ENCODE assay signal across 10 mouse cellular contexts in the genomic region with DNA sequence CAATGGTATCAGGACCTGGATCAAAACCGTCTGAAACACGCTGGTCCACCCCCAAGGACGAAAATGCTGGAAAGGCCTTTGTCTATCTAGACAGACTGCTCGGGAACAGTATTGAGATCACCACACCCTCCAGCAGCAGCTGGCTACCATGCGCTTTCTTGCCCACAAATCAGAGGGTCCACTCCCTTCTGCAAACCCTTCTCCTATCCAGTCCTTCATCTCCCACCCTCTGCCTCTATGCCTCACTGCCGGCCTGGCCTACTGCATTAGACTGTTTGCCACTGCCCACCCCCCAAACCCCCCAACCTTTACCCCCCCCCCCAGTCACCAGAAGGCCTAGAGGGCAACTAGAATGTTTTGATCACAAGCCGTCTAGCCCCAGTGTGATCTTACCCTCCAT. TPM values are rescaled to one million over a fixed set of nuclear protein-coding genes. Genes with fewer than 3 reads are reported as not detected.
DNase-seq lines count a peak whose midpoint lies in the region; ATAC-seq and TF ChIP-seq lines count a peak whose summit lies in the region.
"Had no signal": no experiment of that assay in that cellular context is flagged by ENCODE, and none has a peak within 500 bp of the region (broad histone marks: within the 10 kb centered on the region; RNA-seq: fewer than 3 reads in every experiment).

No protein-coding gene starts in this region.

- 64% methylated on average over 7 of the region's 7 CpGs for WGBS in intestine, embryonic 14.5 days
- 86% methylated on average over 7 of the region's 7 CpGs for WGBS in intestine, postnatal 0 days
- WGBS in embryonic facial prominence, embryonic 15.5 days: 46% methylated on average over 7 of the region's 7 CpGs
- 49% methylated on average over 7 of the region's 7 CpGs for whole genome bisulfite sequencing in hindbrain, embryonic 16.5 days
- 42% methylated on average over 7 of the region's 7 CpGs for WGBS in midbrain, embryonic 16.5 days

- DNase-seq in intestine, embryonic 14.5 days (ENCODE audit: low spot score): no peak
- no peak for DNase-seq in thymus, postnatal 14 days
- no peak for DNase-seq in adrenal gland, postnatal 36 days
- no peak for DNase-seq in frontal cortex, postnatal 10 days (ENCODE audit: low spot score in 2 of 2)

- no peaks in the 10 kb centered on the region for H3K9me3 ChIP-seq in intestine, embryonic 14.5 days (ENCODE audit: control insufficient read depth, low read length)
- no peaks in the 10 kb centered on the region for H3K9me3 ChIP-seq in intestine, postnatal 0 days (ENCODE audit: control insufficient read depth)
- H3K9me3 ChIP-seq in embryonic facial prominence, embryonic 15.5 days (replicated peaks): no peaks in the 10 kb centered on the region
- no peaks in the 10 kb centered on the region for H3K9me3 ChIP-seq in hindbrain, embryonic 16.5 days (ENCODE audit: control insufficient read depth, low read length)
- H3K9me3 ChIP-seq in midbrain, embryonic 16.5 days (replicated peaks; ENCODE audit: control insufficient read depth, low read length, poor library complexity, severe bottlenecking): no peaks in the 10 kb centered on the region

- no peaks in the 10 kb centered on the region for H3K27me3 ChIP-seq in intestine, embryonic 14.5 days (replicated peaks; ENCODE audit: control insufficient read depth, insufficient read depth, low read length)
- no peaks in the 10 kb centered on the region for H3K27me3 ChIP-seq in intestine, postnatal 0 days (replicated peaks; ENCODE audit: control insufficient read depth, insufficient read depth, low read length)
- no peaks in the 10 kb centered on the region for H3K27me3 ChIP-seq in embryonic facial prominence, embryonic 15.5 days
- no peaks in the 10 kb centered on the region for H3K27me3 ChIP-seq in hindbrain, embryonic 16.5 days (replicated peaks; ENCODE audit: control insufficient read depth, insufficient read depth, low read length)
- no peaks in the 10 kb centered on the region for H3K27me3 ChIP-seq in midbrain, embryonic 16.5 days (ENCODE audit: control insufficient read depth, insufficient read depth, low read depth, low read length)

- no peak overlapping the region for H3K9ac ChIP-seq in intestine, embryonic 14.5 days (ENCODE audit: low read length)
- H3K9ac ChIP-seq in intestine, postnatal 0 days (ENCODE audit: low read depth, low read length): no peak overlapping the region
- H3K9ac ChIP-seq in embryonic facial prominence, embryonic 15.5 days: no peak overlapping the region
- H3K9ac ChIP-seq in hindbrain, embryonic 16.5 days (ENCODE audit: low read depth, low read length): peak overlapping the region; percentile 11; the same call in 1 of the 2 replicates
- H3K9ac ChIP-seq in midbrain, embryonic 16.5 days (ENCODE audit: low read depth, low read length): no peak overlapping the region

- no peaks in the 10 kb centered on the region for H3K36me3 ChIP-seq in intestine, embryonic 14.5 days (ENCODE audit: control insufficient read depth, insufficient read depth, low read length)
- peaks cover 10% of the 10 kb centered on the region; the same call in 1 of the 2 replicates for H3K36me3 ChIP-seq in intestine, postnatal 0 days (ENCODE audit: control insufficient read depth, insufficient read depth)
- H3K36me3 ChIP-seq in embryonic facial prominence, embryonic 15.5 days: no peaks in the 10 kb centered on the region
- no peaks in the 10 kb centered on the region for H3K36me3 ChIP-seq in hindbrain, embryonic 16.5 days (ENCODE audit: control insufficient read depth, insufficient read depth, low read length)
- H3K36me3 ChIP-seq in midbrain, embryonic 16.5 days (ENCODE audit: control insufficient read depth, insufficient read depth, low read length): no peaks in the 10 kb centered on the region

- H3K4me3 ChIP-seq in intestine, embryonic 14.5 days (ENCODE audit: low read depth, low read length): no peak overlapping the region
- H3K4me3 ChIP-seq in intestine, postnatal 0 days (ENCODE audit: low read depth, low read length): no peak overlapping the region
- no peak overlapping the region for H3K4me3 ChIP-seq in embryonic facial prominence, embryonic 15.5 days (replicated peaks)
- no peak overlapping the region for H3K4me3 ChIP-seq in hindbrain, embryonic 16.5 days (ENCODE audit: low read length)
- no peak overlapping the region for H3K4me3 ChIP-seq in midbrain, embryonic 16.5 days (ENCODE audit: low read depth, low read length)

- H3K27ac ChIP-seq in intestine, embryonic 14.5 days (ENCODE audit: low read depth): peak overlapping the region; percentile 86; the same call in 1 of the 2 replicates
- no peak overlapping the region for H3K27ac ChIP-seq in intestine, postnatal 0 days (ENCODE audit: low read depth, low read length)
- H3K27ac ChIP-seq in embryonic facial prominence, embryonic 15.5 days (replicated peaks): peak overlapping the region; percentile 93
- H3K27ac ChIP-seq in hindbrain, embryonic 16.5 days (ENCODE audit: low read depth, low read length): peak overlapping the region; percentile 86
- H3K27ac ChIP-seq in midbrain, embryonic 16.5 days (ENCODE audit: low read length): peak overlapping the region; percentile 90

- ATAC-seq in intestine, embryonic 14.5 days (replicated peaks; ENCODE audit: low FRiP score, low TSS enrichment, low read depth): peak; percentile 36; the same call in 1 of the 2 replicates
- ATAC-seq in intestine, postnatal 0 days: no peak
- no peak for ATAC-seq in embryonic facial prominence, embryonic 15.5 days (ENCODE audit: insufficient number of reproducible peaks, low FRiP score, low TSS enrichment, low read depth)
- peak; percentile 21 for ATAC-seq in hindbrain, embryonic 16.5 days
- peak; percentile 44 for ATAC-seq in midbrain, embryonic 16.5 days

- peaks cover 30% of the 10 kb centered on the region for H3K4me1 ChIP-seq in intestine, embryonic 14.5 days (replicated peaks; ENCODE audit: control insufficient read depth, insufficient read depth, low read length)
- H3K4me1 ChIP-seq in intestine, postnatal 0 days (replicated peaks; ENCODE audit: control insufficient read depth, insufficient read depth, low read length): no peaks in the 10 kb centered on the region
- H3K4me1 ChIP-seq in embryonic facial prominence, embryonic 15.5 days: peaks cover 72% of the 10 kb centered on the region
- H3K4me1 ChIP-seq in hindbrain, embryonic 16.5 days (ENCODE audit: control insufficient read depth, insufficient read depth, low read depth, low read length): peaks cover 25% of the 10 kb centered on the region
- peaks cover 24% of the 10 kb centered on the region for H3K4me1 ChIP-seq in midbrain, embryonic 16.5 days (ENCODE audit: control insufficient read depth, insufficient read depth, low read length)

- H3K4me2 ChIP-seq in intestine, embryonic 14.5 days (ENCODE audit: low read length): no peak overlapping the region
- H3K4me2 ChIP-seq in intestine, postnatal 0 days (replicated peaks; ENCODE audit: low read depth): no peak overlapping the region
- H3K4me2 ChIP-seq in embryonic facial prominence, embryonic 15.5 days (replicated peaks): no peak overlapping the region
- H3K4me2 ChIP-seq in hindbrain, embryonic 16.5 days (ENCODE audit: low read length): no peak overlapping the region
- no peak overlapping the region for H3K4me2 ChIP-seq in midbrain, embryonic 16.5 days (ENCODE audit: low read length)

- TF ChIP-seq CTCF in intestine, postnatal 0 days (IDR thresholded peaks at IDR 0.05; ENCODE audit: low read depth): no peak

RNA-seq across cellular contexts. Expression of a gene that starts 19.5 kb away (rescaled TPM):
- 5.9 and 7.3 TPM in 2 replicates for polyA plus RNA-seq in intestine, embryonic 14.5 days (2014; fragmentation: Nextera tagmentation; extraction: Ambion mirVana)
- polyA plus RNA-seq in intestine, postnatal 0 days (2015; fragmentation: Nextera tagmentation; extraction: Ambion mirVana): 7.8 and 7.9 TPM in 2 replicates
- 3.0 and 4.1 TPM in 2 replicates for polyA plus RNA-seq in embryonic facial prominence, embryonic 15.5 days (2015; fragmentation: Nextera tagmentation; extraction: Ambion mirVana)
- polyA plus RNA-seq in hindbrain, embryonic 16.5 days (2015; fragmentation: Nextera tagmentation; extraction: Ambion mirVana): 2.7 and 3.2 TPM in 2 replicates
- 1.9 and 2.2 TPM in 2 replicates for polyA plus RNA-seq in midbrain, embryonic 16.5 days (2015; fragmentation: Nextera tagmentation; extraction: Ambion mirVana)
- total RNA-seq in adrenal gland, postnatal 36 days (2021): 10 to 100 TPM; 49.5 to 60.7 TPM

RNA-seq across cellular contexts. Expression of a gene that starts 51.7 kb away (rescaled TPM):
- polyA plus RNA-seq in intestine, embryonic 14.5 days (2014; fragmentation: Nextera tagmentation; extraction: Ambion mirVana): 0.69 and 0.87 TPM in 2 replicates
- polyA plus RNA-seq in intestine, postnatal 0 days (2015; fragmentation: Nextera tagmentation; extraction: Ambion mirVana): 0.25 and 0.31 TPM in 2 replicates
- polyA plus RNA-seq in embryonic facial prominence, embryonic 15.5 days (2015; fragmentation: Nextera tagmentation; extraction: Ambion mirVana): 0.14 and 0.33 TPM in 2 replicates
- polyA plus RNA-seq in hindbrain, embryonic 16.5 days (2015; fragmentation: Nextera tagmentation; extraction: Ambion mirVana): not detected in 2 replicates
- polyA plus RNA-seq in midbrain, embryonic 16.5 days (2015; fragmentation: Nextera tagmentation; extraction: Ambion mirVana): not detected in 2 replicates
- under 1 TPM in 1 of 2 experiments, not detected in 1; 0.17 TPM for total RNA-seq in adrenal gland, postnatal 36 days (2021)
- total RNA-seq: hematopoietic stem cell, adult 5-6 weeks; liver, adult 2 months had no signal
- polyA plus RNA-seq: liver, adult 2 months had no signal

RNA-seq across cellular contexts. Expression of a gene that starts 54.6 kb away (rescaled TPM):
- 0.15 and 0.34 TPM in 2 replicates for polyA plus RNA-seq in intestine, embryonic 14.5 days (2014; fragmentation: Nextera tagmentation; extraction: Ambion mirVana)
- polyA plus RNA-seq in intestine, postnatal 0 days (2015; fragmentation: Nextera tagmentation; extraction: Ambion mirVana): 0.33 TPM in 2 replicates
- 0.39 and 0.57 TPM in 2 replicates for polyA plus RNA-seq in embryonic facial prominence, embryonic 15.5 days (2015; fragmentation: Nextera tagmentation; extraction: Ambion mirVana)
- polyA plus RNA-seq in hindbrain, embryonic 16.5 days (2015; fragmentation: Nextera tagmentation; extraction: Ambion mirVana): 0.41 and 1.2 TPM in 2 replicates
- polyA plus RNA-seq in midbrain, embryonic 16.5 days (2015; fragmentation: Nextera tagmentation; extraction: Ambion mirVana): 0.38 and 1.6 TPM in 2 replicates
- total RNA-seq in adrenal gland, postnatal 36 days (2021): 1 to 10 TPM in 1 of 2 experiments, under 1 TPM in 1; 0.76 to 1.1 TPM
- total RNA-seq: hematopoietic stem cell, adult 5-6 weeks had no signal

Comparison
In these comparisons a context has a peak if more than half of its experiments do, and no peak if none do; other contexts are left out.
1. ATAC-seq: peak in intestine, embryonic 14.5 days (single experiment), hindbrain, embryonic 16.5 days (single experiment) and midbrain, embryonic 16.5 days (single experiment); none in intestine, postnatal 0 days (single experiment) and embryonic facial prominence, embryonic 15.5 days (single experiment).